Mouse (Mus musculus): ENCODE results near the gene Cmip.

Cmip gene

DNA sequence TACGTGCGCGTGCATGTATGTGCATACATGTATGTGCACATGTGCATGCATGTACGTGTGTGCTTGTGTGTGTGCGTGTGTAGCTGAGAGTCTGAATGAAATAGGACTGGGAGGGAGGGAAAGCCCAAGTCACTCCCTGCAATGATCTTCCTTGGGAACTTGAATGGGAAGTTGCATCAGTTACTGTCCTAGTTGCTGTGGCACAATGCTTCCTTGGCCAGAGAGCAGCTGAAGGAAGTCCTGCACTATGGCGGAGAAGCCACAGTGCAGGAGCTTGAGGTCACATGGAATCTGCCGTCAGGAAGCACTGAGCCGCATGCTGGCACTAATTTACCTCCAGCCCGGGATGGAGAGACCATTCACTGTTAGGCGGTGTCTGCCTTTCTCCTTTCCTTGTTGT lies 37.9 kb downstream of the Cmip start:
- DNase-seq (ENCODE audit: low spot score in 2 of 2) = no peak

DNA sequence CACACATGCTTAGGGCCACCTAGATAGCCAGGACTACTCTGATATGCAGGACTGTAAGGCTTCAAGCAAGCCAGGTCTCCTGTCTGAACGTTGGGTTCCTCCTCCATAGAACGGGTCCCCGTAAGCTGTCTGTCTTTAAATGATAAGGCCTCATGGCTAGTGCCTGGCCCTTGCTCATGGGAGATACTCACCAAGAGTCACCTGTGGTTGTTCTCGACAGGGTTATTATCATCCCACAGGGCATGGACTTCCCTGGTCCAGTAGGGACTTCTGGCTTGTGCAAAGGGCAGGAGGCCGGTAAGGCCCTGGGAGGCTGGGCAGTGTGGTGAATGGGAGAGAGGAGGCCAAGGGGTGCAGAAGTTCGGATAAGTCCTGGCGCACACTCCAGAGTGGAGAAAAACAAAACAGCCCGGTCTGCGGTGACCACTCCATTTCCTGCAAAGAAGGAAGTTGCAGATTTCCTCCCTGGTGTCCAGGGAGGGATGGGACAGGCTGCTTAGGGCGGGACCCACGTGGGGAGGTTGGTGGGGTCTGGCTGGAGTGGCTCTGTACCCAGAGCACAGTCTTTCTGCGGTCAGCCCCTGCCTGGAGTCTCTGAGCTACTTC lies 41.2 kb downstream of the Cmip start:
- DNase-seq (ENCODE audit: low spot score in 2 of 2) = peak; percentile 58 to 66

DNA sequence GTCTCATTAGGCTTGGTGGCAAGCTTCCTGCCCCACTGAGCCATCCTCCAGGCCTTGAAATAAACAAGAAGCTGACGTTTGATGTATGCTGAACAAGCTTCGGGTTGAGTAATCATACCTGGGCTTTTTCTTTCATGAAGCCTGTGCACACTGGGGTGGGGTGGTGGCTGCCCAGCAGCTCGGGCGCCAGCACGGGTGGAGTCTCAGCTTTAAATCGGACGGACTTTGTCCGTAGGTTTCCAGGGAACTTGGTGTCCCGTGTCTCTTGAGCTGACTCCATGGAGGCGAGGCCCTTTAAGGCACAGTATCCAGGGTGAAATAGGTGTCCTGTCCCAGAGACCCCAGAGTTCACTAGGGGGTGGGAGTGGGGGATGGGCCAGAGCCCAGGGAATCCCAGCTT lies 42.3 kb downstream of the Cmip start:
- no peak for DNase-seq (ENCODE audit: low spot score in 2 of 2)

DNA sequence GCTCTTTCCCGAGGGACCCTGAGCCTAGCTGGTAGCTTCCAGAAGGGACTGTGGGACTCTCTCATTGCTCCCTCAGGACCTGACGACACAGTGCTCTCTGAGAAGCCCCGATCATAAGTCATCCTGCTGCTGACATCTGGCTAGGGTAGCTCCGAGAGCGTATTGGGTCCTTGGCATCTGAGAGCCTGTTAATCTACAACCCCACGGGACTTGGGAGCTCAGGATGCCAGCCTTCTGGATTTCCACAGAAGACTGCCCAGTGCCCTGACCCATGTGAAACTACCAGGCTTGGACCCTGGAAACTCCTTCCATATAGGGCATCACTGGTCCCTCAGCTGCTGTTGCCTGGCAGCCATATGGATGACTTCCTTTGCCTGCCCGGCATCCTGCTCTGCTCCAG lies 43.3 kb downstream of the Cmip start:
- no peak for DNase-seq (ENCODE audit: low spot score in 2 of 2)

DNA sequence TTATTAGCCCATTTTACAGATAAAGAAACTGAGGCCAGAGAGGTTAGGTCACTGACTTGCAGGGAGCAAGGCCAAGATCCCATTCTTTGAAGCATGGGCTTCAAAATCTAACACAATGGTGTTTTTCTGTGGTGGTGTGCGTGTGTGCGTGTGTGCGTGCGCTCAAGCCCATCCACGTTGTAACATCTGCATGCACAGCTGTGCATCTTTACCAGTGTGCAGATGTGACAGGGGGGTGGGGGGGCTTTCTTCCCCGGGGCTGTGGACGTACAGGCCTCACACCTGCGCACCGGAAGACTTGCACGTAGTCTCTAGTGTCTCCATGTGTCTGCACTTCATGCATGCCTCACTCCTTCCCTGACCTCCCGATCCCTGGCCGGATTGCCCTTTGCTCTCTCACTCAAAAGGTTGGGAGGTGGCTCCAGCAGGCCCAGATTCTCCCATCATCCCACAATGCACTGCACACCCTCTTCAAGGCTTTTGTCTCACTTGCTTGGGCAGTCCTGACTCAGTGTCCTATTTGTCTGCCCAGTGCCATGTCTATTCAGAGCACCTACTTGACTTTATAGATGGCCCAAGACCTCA lies 44.7 kb downstream of the Cmip start:
- DNase-seq (ENCODE audit: low spot score in 2 of 2) = no peak

DNA sequence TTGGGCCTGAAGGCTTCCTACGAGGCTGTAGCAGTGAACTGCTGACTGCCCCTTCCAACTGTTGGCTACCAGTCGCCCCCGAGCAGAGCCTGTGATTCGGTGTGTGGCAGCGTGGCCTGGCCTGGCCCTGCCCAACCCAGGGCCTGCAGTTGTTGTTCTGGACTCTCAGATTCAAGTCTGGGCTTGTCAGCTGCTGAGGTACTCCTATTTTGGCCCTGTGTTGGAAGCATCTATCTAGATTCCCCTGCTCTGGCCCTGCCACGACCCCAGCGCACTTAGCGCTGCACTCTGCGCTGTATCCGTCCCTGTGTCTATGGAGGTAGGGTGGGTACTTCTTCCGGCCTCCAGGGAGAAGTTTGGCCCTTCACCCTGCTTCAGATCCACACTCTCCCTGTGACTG lies 45.2 kb downstream of the Cmip start:
- no peak for DNase-seq (ENCODE audit: low spot score in 2 of 2)

DNA sequence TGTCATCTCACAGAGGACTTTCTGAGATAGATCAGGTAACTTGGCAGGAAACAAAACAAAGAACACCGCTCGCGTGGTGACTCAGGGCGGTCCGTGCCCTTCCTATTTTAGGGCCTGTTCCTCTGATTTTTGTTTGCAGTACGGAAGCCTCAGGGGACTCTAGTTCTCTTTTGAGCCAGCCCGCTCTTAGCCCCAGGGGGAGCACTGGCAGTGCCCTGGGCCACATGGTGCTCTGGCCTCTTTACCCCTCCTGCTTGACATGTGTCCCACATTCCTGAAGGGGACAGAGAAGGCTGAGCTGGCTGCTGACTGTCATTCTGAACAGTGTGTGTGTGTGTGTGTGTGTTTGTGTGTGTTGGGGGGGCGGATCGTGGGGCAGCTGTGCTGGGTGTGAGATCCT lies 46.8 kb downstream of the Cmip start:
- DNase-seq (ENCODE audit: low spot score in 2 of 2) = peak in 1 of 2 experiments; percentile 52

DNA sequence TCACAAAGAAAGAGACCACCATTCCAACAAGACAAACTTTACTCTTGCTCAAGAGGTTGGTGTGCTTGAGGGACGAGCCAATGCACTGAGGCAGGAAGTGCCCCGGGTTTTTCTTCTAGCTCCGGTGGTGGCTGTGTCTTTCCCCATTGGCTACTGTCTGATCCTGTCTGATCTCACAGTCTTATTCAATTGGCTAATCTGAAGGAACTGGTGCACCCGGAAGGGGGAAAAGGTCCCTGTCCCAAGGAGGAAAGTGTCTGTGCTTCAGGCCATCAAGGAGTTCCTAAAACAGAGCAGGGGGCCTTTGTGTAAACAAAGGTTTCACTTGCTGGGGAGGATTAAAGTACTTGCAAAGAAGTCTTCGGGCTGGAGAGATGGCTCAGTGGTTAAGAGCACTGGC lies 48.5 kb downstream of the Cmip start:
- peak in 1 of 2 experiments; percentile 43 for DNase-seq (ENCODE audit: low spot score in 2 of 2)

DNA sequence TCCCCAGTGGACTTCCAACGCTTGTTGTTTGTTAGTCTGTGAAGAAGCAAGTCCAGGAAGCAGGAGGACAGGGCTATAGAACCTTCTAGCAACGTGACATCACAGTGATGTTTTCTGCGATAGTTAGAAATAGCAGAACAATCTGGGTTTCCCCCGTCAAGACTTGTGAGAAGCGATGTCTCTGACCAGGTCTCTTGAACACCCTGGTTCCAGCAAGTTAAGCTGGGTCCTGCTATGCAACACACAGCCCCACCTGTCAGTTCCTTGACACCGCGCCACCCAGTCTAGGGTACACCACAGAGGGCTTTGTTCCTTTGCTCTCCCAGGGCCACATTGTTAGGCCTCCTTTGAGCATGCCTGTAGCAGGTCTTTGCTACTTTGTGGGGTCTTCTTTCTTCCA lies 49.9 kb downstream of the Cmip start:
- no peak for DNase-seq (ENCODE audit: low spot score in 2 of 2)

DNA sequence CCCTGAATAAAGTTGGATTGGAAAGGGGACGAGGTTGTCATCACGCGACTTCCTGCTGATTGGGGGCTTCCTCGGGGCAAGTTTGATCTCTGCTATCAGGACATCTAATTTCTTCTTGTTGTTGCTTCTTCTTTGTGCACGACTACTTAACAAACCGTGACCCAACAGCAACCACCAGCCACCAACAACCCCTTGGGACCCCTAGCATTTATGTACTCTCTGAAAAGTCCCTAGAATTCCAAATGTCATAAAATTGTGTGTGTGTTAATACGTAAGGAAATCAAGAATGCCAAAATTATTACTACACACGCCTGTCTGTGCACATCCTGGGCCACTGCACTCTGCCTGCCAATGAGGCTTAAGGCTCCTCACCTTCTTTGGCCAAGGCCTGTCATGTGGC lies 50.4 kb downstream of the Cmip start:
- DNase-seq (ENCODE audit: low spot score in 2 of 2) = no peak

DNA sequence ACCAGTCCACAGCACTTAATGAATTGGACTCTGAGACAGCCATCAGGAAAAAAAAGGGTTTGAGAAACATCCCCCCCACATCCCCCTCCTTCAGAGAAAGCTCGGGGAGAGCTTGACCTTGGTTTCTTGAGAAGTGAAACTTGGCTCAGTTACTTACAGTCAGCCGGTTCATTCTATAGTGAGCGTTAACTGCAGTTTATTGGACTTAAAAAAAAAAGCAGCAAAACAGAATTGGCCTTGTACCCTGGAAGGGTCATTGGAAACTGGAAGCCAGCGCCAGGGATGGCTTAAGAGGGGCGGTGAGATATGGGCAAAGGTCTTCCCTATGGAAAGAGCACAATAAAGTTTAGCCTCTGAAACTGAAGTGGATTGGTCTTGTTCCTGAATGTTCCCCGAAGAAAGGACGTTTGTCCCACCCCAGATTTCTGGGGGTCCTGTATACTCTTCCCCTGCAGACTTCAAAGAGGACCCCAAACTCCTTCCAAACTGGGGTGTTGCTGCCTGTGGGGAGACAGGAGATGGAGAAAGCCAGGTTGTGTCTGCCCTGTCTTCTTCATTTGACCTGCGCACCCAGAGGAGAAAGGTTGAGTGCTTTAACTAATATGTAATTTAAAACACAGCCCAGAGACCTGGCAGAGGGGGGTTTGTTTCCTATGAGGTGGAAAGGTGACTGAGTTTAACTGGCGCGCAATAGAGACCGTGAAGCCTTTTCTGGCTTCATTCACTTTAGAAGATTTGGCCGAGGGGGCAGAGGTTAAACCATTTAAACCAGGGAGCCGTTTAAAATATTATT lies 51.6 kb downstream of the Cmip start:
- no peak for DNase-seq (ENCODE audit: low spot score in 2 of 2)

DNA sequence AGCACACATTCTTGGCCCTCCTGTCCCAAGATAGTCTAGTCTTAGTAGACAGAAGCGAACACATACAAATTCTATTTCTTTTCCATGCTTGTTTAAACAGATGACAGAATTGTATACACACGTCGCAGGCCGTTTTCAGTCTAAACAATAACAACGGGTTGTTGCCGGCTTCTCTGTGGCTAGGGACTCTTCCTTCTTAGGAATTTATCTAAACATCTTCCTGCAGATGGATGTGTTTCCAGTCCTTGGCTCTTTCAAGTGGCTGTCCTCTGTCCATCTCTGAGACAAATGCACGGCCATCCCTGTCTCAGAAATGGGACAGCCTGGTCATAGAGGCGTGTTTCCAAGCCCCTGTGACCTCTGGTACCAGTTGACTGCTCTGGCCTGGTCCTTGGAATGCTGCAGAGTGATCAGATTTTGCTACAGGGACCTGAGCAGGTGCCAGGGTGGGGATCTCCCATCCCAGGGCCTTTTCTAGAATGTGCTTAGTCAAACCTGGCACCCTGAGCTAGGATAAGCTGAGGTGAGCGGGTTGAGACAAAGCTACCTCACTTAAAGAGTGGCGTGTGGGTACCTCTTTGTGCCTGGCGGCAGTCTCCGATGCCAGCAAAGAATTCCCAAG lies 52.9 kb downstream of the Cmip start:
- no peak for DNase-seq (ENCODE audit: low spot score in 2 of 2)

DNA sequence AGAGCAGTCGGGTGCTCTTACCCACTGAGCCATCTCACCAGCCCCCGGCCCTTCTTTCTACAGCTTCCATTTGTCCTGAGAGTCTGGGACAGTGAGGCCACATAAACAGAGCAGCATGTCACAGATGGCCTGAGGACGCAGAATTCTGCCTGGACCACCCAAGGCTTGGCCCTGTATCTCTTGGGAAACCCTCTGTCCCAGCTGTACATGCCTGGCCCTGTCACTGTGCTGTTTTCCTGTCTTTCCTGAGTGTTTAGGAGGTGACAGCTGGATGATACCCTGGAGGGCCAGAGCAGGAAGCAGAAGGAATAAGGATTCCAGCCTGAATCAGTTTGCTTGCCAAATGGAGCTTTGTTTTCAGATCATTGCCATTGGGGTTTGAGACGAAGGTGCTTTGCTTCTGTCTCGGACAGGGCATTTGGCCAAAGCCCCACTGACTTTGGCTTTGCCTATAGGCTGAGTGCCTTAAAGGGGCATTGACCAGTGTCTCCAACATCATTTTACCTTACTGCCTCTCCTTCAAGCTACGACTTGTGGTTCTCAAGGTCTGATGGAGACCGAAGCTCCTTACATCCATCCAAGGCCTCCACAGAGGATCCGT lies 54.2 kb downstream of the Cmip start:
- DNase-seq (ENCODE audit: low spot score in 2 of 2) = no peak

DNA sequence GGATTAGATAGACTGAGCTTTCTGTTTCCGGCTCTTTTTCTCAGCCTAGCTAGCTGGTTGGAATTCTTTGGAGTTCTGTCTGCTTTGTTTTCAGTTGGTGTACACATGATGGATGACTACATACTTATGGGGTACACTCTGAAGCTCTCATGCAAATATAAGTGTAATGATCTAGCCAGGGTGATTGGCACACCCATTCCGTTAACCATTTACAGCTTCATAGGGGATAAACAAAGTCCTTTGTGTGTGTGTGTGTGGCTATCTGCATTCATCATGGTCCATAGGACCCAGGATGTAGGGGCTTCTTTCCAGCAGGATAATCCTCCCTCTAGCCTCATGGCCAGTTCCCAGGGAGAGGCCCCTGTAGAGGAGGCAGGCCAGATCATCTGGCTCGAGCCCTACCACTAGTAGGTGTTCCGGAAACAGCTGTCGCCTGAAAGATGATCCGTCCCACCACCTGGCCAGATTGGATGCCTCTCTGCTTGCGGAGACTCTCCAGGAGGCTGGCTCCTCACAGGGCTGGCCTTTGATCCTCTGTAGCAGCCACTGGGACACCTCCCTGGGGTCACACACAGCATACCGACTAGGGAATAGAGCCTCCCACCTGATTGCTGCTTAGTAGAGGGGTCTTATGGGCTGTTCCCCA lies 57.6 kb downstream of the Cmip start:
- no peak for DNase-seq (ENCODE audit: low spot score in 2 of 2)

DNA sequence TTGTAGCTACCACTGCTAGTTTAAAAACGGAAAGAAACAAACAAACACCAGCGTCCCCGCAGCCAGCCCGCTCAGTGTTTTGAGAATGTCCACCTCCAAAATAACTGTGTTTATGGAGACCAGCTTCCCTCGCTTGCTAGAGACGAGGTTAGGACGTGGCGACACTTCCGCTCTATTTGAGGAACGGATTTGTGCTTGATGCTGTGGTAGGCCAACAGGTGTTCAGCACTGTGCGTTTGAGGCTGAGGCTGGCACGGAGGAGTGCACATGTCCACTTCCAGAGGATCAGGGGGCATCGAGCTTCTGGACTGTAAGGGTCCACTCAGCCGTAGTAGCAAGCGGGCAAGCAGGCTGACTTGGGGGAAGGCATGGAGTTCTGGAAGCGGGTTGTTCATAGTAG lies 58.9 kb downstream of the Cmip start:
- DNase-seq (ENCODE audit: low spot score in 2 of 2) = no peak

DNA sequence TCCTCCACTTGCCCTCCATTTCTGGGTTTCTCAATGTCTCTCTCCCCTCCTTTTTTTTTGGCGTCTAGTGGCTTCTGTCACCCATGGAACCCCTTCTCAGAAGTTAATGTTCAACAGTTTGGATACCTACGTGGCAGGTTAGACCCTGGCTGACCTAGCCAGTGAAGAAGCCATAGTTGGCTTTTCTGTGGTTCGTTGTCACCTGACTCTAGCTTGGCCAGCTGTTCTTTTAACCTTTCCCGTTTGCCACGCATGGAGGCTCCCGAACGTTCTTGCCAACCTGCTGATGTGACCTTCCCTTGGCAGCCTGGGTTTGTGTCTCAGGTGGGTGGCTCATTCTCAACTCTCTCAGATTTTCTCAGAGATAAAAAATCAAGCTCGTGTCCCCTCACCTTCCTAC lies 60.6 kb downstream of the Cmip start:
- DNase-seq (ENCODE audit: low spot score in 2 of 2) = no peak

DNA sequence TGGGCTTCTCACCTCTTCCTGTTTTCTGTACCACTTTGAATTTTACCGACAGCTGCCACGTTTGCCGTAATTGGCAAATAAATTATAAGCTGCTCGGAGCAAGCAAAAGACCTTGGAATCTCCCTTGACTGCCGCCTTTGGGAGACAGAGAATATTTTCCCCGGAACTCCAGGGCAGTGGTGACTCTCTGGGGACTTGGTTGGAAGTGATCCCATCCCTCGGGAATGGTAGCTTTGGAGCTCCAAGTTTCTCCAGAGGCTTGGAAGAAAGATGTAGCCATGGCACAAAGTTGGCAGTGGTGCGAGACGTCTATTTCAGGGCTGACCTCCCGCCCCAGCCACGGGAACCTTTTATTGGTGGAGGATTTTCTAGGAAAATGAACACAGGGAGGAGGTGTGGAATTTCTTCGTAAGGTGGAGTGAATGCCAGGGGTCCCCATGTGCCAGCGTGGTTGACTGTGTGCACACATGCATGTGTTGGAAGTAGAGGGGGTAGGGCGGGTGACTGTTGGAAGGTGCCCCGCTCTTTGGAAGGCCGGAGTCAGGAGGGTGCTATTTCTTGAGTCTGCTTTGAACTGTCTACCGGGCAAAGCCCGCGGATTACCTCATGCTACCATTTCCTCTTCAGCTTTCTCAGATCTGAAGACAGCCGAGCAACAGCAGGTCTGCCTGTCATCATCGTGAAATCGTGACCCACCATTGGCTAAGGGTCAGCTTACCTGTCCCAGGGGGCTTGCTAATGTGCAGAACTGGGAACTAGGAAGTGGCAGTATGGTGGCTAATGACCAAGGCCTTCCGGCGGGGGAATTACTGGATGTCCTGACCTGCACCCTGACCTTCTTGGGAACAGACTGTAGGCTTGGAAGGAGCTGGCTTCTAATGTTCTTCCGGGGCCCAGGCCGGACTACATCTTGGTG lies 62.3 kb downstream of the Cmip start:
- no peak for DNase-seq (ENCODE audit: low spot score in 2 of 2)

DNA sequence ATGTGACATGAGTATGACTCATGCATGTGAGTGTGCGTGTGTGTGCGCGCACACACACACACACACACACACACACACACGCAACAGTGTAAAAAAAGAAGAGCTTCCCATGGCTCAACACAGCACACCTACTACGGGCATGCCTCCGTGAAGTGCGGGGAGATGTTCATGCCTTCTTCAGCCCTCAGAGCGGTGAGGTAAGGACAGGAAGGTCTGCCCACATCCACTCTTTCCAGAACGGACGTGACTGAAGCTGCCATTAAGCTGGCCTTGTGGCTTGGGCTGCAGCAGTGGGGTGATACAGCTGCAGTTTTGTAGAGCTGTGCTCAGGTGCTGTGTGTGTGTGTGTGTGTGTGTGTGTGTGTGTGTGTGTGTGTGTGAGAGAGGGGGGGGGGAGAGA lies 63.8 kb downstream of the Cmip start:
- no peak for DNase-seq (ENCODE audit: low spot score in 2 of 2)

DNA sequence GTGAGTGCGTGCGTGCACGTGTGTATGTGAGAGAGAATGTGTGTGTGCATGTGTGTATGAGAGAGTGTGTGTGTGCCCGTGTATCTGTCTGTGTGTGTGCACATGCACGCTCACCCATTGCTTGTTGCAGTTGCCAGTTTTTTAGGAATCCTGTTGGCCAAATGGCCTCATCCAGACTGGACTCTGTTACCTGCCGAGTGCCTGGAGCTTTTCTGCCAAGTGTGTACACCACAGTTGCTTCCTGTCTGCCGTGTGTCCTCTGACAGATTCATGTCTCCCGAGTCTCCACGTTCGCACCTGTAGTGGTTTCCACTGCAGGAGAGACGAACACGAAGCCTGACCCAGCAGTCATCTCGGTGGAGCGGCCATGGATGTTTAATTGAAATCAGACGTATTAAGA lies 64.4 kb downstream of the Cmip start:
- DNase-seq (ENCODE audit: low spot score in 2 of 2) = no peak

DNA sequence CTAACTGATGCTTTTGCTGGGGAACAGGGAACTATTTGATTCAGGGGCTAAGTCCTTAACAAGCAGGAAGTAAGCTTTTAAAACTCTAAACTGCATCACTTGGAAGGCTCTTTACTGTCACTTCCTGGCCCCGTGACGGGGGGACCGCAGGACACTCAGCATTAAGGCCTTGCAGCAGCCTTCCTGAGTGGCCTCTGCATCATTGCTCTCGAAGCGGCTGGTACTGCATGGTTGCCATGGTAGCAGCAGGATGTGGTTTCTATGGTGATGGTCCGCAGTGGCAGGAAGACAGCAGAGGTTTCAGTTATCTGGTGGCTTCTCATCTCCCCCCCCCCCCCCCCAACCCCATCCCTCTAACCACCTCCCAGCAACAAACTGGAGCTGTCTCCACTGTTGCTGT lies 65.2 kb downstream of the Cmip start:
- DNase-seq (ENCODE audit: low spot score in 2 of 2) = peak in 1 of 2 experiments; percentile 66
